Comparison of ENCODE assay signal across 8 mouse cellular contexts in the genomic region with DNA sequence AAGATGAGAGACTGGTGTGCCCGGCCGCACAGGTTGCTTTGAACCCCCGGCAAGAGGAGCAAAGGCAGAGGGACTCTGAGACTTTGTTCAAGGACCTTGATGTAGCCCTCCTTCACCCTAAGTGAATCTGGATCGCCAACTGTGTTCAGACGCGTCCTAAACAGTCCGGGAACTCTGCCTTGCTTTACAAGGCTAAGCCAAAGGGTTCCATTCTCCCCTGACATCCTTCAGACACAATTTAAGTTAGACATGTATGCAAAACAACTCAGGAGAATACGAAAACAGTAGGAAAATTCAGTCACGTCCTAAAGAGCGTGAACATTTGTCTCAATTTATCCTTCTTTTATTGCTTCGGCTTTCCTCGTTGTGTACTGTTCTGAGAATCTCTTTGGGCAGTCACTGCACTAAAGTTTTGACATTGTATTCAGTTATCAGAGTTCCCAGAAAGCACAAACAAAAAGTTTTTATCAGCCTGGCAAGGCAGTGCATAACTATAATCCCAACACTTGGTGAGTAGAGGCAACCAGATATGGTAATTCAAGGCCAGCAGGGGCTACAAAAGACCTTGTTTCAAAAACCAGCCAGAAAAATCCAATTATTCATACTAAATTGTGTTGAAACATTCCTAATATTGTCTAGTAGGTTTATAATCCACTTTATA. TPM values are rescaled to one million over a fixed set of nuclear protein-coding genes. Genes with fewer than 3 reads are reported as not detected.
DNase-seq lines count a peak whose midpoint lies in the region; ATAC-seq lines count a peak whose summit lies in the region.

No protein-coding gene starts in this region.

- peak overlapping the region; percentile 95 for H3K27ac ChIP-seq in lung, embryonic 16.5 days (ENCODE audit: low read length)
- H3K27ac ChIP-seq in embryonic facial prominence, embryonic 13.5 days: peak overlapping the region; percentile 97
- H3K27ac ChIP-seq in limb, embryonic 10.5 days: peak overlapping the region; percentile 93
- peak overlapping the region; percentile 96 for H3K27ac ChIP-seq in neural tube, embryonic 15.5 days (replicated peaks)

- no peaks in the 10 kb centered on the region for H3K27me3 ChIP-seq in lung, embryonic 16.5 days (ENCODE audit: control insufficient read depth, insufficient read depth, low read depth, low read length)
- H3K27me3 ChIP-seq in embryonic facial prominence, embryonic 13.5 days: no peaks in the 10 kb centered on the region
- H3K27me3 ChIP-seq in limb, embryonic 10.5 days (ENCODE audit: low read depth, poor library complexity, severe bottlenecking): no peaks in the 10 kb centered on the region
- no peaks in the 10 kb centered on the region for H3K27me3 ChIP-seq in neural tube, embryonic 15.5 days (replicated peaks)

- 11% methylated on average over 12 of the region's 12 CpGs for WGBS in lung, embryonic 16.5 days
- 13% methylated on average over 12 of the region's 12 CpGs for WGBS in embryonic facial prominence, embryonic 13.5 days
- 13% methylated on average over 12 of the region's 12 CpGs for WGBS in limb, embryonic 10.5 days
- WGBS in neural tube, embryonic 15.5 days: 6% methylated on average over 12 of the region's 12 CpGs

- ATAC-seq in lung, embryonic 16.5 days (ENCODE audit: low read depth): peak; percentile 29
- no peak for ATAC-seq in embryonic facial prominence, embryonic 13.5 days (ENCODE audit: insufficient number of reproducible peaks, insufficient read depth, low FRiP score, low TSS enrichment, low read depth)
- ATAC-seq in neural tube, embryonic 15.5 days (ENCODE audit: low FRiP score): peak; percentile 64

- H3K4me2 ChIP-seq in lung, embryonic 16.5 days (ENCODE audit: low read depth, low read length): peak overlapping the region; percentile 73
- peak overlapping the region; percentile 87 for H3K4me2 ChIP-seq in embryonic facial prominence, embryonic 13.5 days
- H3K4me2 ChIP-seq in neural tube, embryonic 15.5 days: peak overlapping the region; percentile 86

- H3K4me3 ChIP-seq in lung, embryonic 16.5 days (ENCODE audit: low read length): peak overlapping the region; percentile 84
- H3K4me3 ChIP-seq in embryonic facial prominence, embryonic 13.5 days: peak overlapping the region; percentile 98
- peak overlapping the region; percentile 98 for H3K4me3 ChIP-seq in limb, embryonic 10.5 days
- peak overlapping the region; percentile 98 for H3K4me3 ChIP-seq in neural tube, embryonic 15.5 days (replicated peaks)

- no peaks in the 10 kb centered on the region for H3K9me3 ChIP-seq in lung, embryonic 16.5 days (ENCODE audit: control insufficient read depth, low read length)
- no peaks in the 10 kb centered on the region for H3K9me3 ChIP-seq in embryonic facial prominence, embryonic 13.5 days
- H3K9me3 ChIP-seq in limb, embryonic 10.5 days (replicated peaks): no peaks in the 10 kb centered on the region
- H3K9me3 ChIP-seq in neural tube, embryonic 15.5 days (replicated peaks): no peaks in the 10 kb centered on the region

- no peak for DNase-seq in lung, postnatal 25 days (ENCODE audit: low spot score)
- DNase-seq in limb, embryonic 10.5 days (ENCODE audit: low spot score): no peak
- no peak for DNase-seq in cerebellum, postnatal 4 days (ENCODE audit: low spot score in 2 of 2)
- no peak for DNase-seq in adrenal gland, postnatal 36 days
- DNase-seq in layer of hippocampus, adult 11-12 months (ENCODE audit: low spot score): no peak

- peaks cover 8% of the 10 kb centered on the region for H3K4me1 ChIP-seq in lung, embryonic 16.5 days (replicated peaks; ENCODE audit: control insufficient read depth, insufficient read depth, low read length)
- H3K4me1 ChIP-seq in embryonic facial prominence, embryonic 13.5 days: peaks cover 9% of the 10 kb centered on the region
- H3K4me1 ChIP-seq in limb, embryonic 10.5 days: peaks cover 22% of the 10 kb centered on the region
- H3K4me1 ChIP-seq in neural tube, embryonic 15.5 days: peaks cover 29% of the 10 kb centered on the region

- peak overlapping the region; percentile 73 for H3K9ac ChIP-seq in lung, embryonic 16.5 days (ENCODE audit: low read length)
- peak overlapping the region; percentile 98 for H3K9ac ChIP-seq in embryonic facial prominence, embryonic 13.5 days
- peak overlapping the region; percentile 92 for H3K9ac ChIP-seq in neural tube, embryonic 15.5 days (replicated peaks)

- H3K36me3 ChIP-seq in lung, embryonic 16.5 days (ENCODE audit: control insufficient read depth, insufficient read depth, low read length): no peaks in the 10 kb centered on the region
- H3K36me3 ChIP-seq in embryonic facial prominence, embryonic 13.5 days: no peaks in the 10 kb centered on the region
- H3K36me3 ChIP-seq in limb, embryonic 10.5 days: peaks cover 3% of the 10 kb centered on the region
- H3K36me3 ChIP-seq in neural tube, embryonic 15.5 days: no peaks in the 10 kb centered on the region

RNA-seq across cellular contexts. Expression of a gene that starts 0.5 kb away (rescaled TPM):
- polyA plus RNA-seq in lung, embryonic 16.5 days (2015; fragmentation: Nextera tagmentation; extraction: Ambion mirVana): 3.4 and 3.6 TPM in 2 replicates
- 6.3 and 7.5 TPM in 2 replicates for polyA plus RNA-seq in embryonic facial prominence, embryonic 13.5 days (2015; fragmentation: Nextera tagmentation; extraction: Ambion mirVana)
- polyA plus RNA-seq in limb, embryonic 10.5 days (2016; fragmentation: Nextera tagmentation; extraction: Ambion mirVana): 4.2 and 5.7 TPM in 2 replicates
- polyA plus RNA-seq in neural tube, embryonic 15.5 days (2015; fragmentation: Nextera tagmentation; extraction: Ambion mirVana): 6.6 and 7.6 TPM in 2 replicates
- total RNA-seq in adrenal gland, postnatal 36 days (2021): 10 to 100 TPM; 53.8 to 62.4 TPM
